Mouse (Mus musculus): Measurements from ENCODE around the gene Rnf32. TPM values are rescaled to one million over a fixed set of nuclear protein-coding genes. Genes with fewer than 3 reads are reported as not detected.

Gene Rnf32
- polyA plus RNA-seq, 1 experiment from 2014 or later: 7.5 TPM

Other genes with a start within 250 kb of the Rnf32 start
- gene Lmbr1, start 182.4 kb downstream of the Rnf32 start, polyA plus RNA-seq (2014; fragmentation: Nextera tagmentation; extraction: Ambion mirVana): 11.6 and 12.3 TPM in 2 replicates
- 25.1 and 34.9 TPM in 2 replicates for gene Nom1, start 238.7 kb downstream of the Rnf32 start, polyA plus RNA-seq (2014; fragmentation: Nextera tagmentation; extraction: Ambion mirVana)

Data from forebrain, embryonic 11.5 days (tissue).